Mouse (Mus musculus): Measurements from ENCODE around the gene Rin3.
A peak's percentile ranks its signal among the peaks of the same experiment; 100 is the strongest.

Rin3 gene

DNA sequence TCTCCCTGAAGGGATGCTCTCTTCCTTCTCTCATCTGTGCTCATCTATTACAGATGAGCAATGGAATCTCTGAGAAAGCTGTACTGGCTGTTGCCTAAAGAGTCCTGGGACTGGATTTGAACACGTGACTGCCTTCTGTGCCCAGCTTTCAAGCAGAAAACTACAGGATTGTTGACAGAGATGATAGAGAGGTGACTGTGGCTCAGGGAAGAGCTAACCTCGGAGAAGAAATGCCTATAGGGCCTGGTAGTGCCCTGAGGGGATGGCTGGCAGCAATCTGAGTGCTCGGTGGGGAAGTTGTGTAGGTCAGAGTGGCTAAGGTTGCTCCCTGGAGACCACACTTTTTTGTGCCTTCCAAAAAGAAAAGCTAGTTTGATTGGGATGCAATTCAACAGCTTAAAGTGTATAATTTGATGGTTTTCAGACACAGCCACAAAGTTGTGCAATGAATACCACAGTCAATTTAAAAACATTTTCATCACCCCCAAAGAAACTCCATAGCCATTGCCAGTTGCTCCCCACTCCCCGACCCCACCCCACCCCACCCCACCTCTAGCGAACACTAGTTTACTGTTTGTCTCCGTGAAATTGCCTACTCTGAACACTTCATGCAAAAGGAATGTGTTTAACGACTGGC is 1.9 kb upstream of the Rin3 start:
- no peak for DNase-seq (ENCODE audit: low read depth)

DNA sequence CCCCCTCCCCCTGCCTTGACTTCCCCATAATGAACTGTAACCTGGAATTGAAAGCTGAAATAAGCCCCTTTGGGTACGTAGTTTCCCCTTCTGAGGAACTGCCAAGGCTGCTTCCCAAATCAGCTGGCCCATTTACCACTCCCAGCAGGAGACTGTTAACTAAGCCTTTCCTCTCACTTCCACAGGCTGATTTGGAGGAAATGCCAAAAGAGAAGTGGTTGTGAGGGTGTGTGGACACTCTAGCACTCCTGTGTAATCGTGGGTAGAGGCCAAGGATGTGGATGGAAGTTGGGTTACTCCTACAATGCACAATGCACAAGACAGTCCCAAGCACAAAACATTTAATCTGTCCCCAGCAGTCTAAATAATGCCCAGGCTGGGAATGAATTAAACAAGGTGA is 722 bp upstream of the Rin3 start:
- no peak for DNase-seq (ENCODE audit: low read depth)

DNA sequence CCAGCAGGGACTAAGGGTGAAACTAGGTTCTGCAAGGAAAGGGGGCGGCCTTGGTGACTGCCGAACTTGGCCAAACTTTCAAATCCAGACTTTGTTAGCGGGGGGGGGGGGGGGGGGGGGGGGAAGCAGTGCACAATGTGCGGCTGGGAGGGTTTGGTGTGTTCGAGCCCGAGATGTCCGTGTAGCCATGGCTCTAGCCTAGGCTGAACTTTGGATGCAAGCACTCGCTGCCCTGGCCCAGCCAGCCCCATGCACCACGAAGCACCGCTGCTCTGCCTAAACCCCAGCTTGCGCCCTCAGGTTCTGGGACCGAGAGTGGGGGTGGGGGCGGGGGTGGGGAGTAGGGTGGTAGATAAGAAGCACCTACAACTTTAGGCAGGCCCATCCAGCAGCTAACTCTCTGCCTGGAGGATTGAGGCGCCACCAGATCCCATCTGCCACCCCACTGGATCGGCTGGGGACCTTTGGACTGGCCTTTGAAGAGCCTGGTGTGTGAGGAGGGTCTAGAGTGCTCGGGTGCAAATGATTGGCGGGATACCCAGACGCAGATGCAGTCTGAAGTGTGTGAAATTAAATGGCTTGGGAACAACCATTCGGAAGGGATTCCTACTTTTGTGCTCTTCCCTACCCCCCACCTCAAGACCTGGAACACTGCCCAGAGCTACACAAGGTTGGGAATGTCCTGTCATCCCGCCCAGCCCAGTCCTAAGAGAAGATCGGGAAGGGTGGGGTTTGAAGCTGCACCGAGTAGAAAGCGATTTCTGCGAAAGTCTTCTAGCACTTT is 827 bp downstream of the Rin3 start:
- DNase-seq (ENCODE audit: low read depth), result peak; percentile 40

DNA sequence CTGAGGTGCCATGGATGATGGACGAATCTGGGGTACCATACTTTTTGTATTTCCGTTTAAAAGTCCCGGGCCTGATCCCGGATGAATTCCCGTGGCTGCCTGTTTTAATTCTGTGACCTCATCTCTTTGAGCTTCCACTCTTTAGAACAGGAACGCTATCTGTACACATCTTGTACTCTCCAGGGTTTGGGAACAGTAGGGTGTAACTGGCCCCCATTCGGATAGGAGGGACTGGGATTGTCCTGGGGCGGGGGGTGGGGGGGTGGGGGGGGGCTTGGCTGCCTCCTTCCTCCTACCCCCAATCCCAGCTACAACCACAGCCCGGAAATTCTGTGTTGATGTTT is 1.4 kb downstream of the Rin3 start:
- no peak for DNase-seq (ENCODE audit: low read depth)

DNA sequence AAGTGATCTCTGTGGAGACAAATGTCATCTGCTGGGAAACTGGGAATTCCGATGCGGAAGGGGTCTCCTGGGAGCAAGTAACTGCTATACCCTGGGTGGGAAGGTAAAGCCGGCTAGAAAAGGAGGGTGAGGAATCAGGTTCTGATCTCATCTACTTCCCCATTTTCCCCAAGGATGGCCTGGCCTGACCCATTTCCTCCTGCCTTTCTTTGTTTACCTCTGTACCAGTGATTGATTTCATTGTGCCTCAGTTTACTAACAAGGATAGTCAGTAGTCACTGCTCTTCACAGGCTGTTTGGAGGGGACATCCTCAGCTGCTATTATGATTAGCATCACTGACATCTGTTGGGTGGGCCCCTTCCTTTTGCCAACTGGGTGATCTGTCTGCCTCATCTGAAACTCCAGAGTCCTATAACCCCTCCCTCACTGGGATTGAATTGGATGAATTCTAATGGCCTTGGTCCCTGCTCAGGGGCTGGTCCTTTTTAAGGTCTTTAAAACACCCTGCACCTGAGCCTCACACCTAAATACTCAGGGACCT is 1.8 kb downstream of the Rin3 start:
- no peak for DNase-seq (ENCODE audit: low read depth)

DNA sequence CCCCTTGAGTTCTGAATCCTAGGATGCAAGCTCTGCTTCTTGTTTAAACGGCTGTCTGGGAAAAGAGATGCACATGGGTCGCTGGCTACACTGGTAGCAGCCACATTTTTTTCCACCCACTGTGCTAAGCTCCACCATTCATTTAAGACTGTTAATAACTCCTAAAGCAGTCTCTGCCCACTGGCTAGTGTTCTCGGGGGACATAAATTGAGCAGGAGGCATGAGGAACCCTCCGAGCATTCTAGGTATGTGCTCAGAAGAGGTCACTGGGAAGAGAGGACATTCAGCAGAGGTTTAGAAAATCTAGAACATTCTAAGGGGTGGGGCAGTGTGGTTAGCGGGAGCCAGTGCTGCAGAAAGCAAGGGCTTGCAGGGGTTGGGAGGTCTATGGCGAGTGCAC is 2.5 kb downstream of the Rin3 start:
- no peak for DNase-seq (ENCODE audit: low read depth)

DNA sequence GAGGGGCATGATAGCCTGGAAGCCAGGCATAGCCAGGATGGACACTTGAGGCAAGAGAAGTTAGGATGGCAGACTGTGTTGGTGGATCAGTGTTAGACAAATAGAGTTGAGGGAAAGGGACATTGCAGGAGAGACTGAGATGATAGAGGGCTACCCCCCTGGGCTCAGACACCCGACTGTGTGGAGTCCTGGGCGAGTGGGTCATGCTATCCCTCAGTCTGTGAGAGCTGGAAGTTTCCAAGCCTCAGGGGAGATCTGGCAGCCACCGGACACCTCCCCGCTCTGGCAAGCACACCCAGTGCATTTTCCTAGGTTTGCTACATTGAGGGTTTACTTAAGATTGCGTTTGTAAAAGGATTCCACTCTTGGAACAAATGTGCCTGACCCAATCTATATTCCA is 2.9 kb downstream of the Rin3 start:
- DNase-seq (ENCODE audit: low read depth), result no peak

DNA sequence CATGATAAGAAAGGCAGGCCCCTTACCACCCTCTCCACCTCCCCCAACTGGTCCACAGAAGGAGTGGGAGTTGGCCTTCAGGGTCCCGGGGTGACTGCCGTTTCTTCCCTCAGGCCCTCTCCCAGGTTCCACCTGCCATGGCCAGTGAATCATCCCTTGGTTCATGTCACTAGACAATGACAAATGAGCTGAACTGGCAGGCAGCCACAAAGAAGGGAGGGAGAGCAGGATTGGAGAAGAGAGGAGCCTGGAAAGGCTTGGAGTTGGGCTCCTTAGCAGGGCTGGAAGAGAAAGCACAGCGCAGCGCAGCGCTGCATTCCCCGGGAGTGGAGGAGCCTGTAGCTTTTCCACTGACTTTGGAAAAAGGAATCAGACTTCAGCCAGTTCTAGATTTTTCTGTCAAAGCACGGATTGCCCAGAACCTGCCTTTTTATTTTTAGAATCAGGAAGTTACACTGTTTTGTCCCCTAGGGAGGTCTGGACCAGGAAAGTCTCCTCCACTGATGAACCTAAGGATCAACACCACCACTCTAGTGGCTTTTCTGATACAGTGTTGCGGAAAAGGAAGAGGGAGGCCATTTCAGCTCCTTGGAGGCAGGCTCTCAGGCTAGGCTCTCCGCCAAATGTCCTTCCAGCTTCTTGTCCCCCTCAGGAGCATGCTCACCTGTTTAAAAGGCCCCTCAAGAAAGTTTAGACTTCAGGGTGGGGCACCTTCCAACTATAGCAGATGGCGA is 4.0 kb downstream of the Rin3 start:
- no peak for DNase-seq (ENCODE audit: low read depth)

DNA sequence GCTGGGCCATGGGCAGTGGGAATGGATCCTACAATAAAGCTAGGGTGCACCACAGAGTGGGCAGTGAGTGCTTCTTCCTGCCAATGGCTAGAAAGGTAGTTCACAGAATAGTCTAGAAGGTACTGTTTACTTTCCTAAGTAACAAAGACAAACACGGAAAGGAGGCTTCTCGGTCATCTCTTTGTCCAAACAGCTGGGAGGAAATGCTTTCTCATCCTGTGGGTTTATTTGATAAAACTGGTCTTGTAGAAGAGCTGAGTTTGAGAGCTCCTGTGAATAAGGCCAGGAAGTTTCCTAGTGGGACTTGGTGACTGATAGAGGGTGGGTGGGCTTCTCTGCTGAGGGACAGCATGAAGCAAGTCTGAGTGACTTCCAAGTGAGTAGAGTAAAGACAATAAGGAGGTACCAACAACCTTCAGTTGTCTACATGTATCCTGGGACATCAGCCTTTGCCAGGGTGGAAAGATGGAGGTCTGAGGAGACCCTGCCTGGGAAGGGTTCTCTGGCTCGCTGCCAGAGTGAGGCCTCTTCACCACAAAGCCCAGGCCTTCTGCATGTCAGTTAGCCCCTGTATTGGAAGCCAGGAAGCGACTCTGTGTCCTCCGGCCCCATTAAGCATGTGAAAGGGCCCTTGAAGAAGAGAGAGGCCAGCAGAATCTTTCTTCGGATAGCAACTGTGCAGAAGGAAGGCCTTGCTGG is 5.2 kb downstream of the Rin3 start:
- DNase-seq (ENCODE audit: low read depth), result no peak

DNA sequence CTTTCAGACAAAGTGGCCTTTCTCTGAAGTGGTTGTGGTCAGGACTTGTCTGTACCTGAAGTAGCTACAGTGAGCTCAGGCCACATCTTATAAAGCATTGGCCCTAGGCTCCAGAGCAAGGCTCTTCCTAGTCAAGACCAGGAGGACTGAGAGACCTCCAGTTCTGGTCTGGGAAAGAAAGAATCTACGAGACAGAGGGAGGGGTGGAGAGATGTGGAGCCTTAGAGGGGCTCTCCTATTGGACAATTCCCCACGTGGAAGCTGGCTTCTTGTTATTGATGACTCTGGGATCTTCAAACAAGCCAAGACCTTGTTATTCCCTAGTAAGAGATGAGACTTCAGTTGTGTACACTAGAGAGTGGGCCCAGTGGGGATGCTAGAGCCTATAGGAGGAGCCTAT is 6.0 kb downstream of the Rin3 start:
- DNase-seq (ENCODE audit: low read depth), result no peak

DNA sequence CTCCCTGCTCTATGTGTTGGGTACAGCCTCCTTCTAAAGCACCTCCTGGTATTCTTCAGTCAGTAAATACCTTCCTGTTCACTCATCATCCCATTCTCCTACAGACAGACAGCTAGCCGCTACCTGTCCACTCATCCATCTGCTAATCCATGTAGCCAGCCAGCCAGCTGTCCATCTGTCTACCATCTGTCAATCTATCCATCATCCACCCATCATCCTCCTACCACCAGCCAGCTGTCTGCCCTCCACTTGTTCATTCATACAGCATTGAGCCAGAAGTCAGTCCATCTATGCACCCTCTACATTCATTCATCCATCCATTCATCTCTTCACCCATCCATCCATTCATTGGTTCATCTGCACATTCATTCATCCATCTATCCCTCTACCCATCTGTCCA is 6.7 kb downstream of the Rin3 start:
- DNase-seq (ENCODE audit: low read depth), result no peak

DNA sequence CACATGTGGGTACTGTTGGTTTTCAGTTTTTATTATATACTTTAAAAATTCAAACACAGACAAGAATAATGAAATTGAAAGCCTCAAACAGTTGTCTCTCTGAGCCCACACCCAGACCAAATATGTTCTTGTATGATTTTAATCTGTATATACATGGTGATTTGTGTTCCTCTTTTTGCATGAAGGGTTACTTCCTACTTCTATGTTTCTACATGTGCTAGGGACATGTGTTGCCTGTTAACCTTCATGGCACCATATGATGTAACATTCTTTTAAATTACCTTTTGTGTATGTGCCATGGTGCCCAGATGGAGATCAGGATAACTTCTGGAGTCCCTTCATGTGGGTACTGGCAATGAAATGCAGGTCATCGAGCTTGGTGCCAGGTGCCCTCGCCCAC is 7.8 kb downstream of the Rin3 start:
- DNase-seq (ENCODE audit: low read depth), result no peak

DNA sequence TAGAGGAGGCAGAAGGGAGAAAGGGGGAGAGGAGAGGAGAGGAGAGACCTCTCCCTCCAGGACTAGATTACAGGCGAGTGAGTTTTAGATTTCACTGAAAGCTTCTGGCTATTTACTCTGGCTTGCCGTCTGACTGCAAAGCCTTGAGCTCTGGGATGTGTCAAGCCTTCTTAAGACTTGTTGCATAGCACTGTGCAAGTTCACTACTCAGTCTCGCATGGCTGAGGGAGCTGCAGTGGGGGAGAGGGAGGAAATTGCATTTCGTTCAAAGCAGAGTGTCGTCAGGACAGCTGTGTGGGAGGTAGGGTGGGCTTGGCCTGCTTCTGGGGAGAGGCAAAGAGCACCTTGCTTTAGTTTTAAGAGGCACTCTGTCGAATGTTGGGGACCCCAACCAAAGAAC is 8.8 kb downstream of the Rin3 start:
- no peak for DNase-seq (ENCODE audit: low read depth)

DNA sequence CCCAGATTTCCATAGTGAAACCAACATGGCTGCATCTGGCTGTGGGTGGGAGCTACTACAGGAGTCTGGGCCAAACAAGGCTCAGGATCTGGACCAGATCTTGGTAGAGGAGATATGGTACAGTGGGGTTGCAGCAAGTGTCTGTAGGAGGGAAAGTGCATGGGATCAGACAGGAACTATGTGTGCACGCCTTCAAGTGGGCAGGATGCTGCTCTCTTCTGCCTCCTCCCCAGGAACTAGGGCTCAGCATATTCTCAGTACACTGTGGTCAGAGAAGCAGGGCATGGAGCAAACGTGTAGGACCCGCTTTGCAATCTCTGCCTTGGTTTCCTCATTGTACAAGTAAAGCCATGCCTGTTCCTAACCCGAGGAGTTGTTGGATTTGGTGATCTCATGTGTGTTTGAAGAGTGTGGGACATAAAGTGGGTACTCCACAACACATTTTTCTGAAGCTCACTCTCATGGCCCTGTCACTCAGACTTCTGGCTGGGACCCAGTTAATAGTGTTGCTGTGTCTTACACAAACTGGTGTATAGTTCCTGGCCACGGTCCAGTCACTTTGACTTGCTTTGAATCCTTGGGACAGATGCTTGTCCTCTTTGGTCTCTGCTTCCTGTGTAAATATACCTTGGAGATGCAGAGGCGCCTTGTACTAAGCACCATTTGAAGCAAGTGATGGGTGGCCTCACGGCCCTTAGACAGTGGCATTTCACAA is 9.8 kb downstream of the Rin3 start:
- no peak for DNase-seq (ENCODE audit: low read depth)

DNA sequence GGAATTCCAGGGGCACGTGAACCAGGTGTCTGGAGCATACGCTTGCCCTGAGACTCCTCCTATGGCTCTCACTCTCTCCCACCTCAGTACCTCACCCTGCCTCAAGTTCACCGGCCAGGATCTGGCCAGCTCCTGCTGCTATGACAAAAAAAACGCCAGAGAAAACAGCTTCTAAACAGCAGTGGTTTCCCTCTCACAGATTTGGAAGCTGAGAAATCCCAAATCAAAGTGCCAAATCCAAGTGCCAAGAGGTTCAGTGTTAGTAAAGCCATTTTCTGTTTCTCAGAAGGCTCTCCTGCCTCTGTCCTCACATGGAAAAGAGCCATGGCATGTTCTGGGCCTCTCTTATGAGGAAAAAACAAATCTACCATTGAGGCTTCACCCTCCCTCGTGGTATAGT is 11.8 kb downstream of the Rin3 start:
- DNase-seq (ENCODE audit: low read depth), result no peak

DNA sequence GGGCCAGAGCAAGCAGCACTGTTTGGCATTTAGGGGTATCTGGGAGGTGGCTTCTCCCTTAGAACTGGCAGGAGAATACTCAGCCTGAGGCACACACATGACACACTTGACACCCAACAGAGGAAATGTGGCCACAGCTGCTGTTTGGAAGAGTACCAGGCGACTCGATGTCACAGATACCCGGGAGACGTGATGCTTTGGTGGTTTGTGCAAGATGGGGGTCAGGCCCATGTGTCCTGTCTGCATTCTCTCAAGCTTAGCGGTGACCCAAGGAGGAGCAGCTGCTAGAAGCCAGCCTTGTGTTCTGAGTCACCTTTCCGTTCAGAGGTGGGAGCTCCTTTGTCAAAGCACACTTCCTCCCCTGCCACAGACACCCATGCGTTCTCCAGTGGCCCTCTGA is 12.4 kb downstream of the Rin3 start:
- peak; percentile 70 for DNase-seq (ENCODE audit: low read depth)

DNA sequence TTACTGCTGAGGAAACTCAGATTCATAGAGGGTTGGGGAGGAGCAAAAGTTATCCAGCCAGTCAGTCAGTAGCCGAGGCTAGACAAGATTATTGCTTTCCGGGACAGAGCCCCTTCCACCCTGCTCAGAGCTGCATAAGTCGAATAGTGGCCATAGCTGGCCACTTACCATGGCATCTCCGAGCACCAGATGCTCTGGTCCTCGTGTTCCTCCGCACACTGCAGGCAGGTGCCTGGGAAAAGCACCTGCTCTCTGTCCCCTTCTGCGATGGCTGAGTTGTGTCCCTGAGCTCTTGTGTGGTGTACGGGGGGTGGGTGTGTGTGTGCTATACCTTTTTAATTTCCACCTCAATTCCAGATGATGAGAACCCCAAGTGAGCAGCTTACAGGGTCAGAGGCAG is 12.8 kb downstream of the Rin3 start:
- no peak for DNase-seq (ENCODE audit: low read depth)

DNA sequence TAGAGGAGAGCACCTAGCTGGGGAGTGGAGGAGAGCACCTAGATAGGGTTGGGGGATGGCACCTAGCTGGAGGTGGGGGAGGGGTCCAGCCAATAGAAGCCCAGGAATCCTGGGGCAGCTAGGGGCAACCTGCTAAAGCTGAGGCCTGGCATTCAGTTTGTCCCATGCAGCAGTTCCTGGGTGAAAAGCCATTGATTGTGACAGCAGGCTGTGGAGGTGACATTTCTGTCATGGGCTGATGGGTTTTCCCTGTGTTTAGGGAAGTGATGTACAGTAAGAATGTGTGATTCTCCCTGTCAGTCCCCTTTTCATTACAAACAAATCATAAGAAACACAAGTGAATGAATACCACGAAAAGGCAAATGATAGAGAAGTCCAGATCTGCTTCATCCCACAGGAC is 13.5 kb downstream of the Rin3 start:
- DNase-seq (ENCODE audit: low read depth), result no peak

DNA sequence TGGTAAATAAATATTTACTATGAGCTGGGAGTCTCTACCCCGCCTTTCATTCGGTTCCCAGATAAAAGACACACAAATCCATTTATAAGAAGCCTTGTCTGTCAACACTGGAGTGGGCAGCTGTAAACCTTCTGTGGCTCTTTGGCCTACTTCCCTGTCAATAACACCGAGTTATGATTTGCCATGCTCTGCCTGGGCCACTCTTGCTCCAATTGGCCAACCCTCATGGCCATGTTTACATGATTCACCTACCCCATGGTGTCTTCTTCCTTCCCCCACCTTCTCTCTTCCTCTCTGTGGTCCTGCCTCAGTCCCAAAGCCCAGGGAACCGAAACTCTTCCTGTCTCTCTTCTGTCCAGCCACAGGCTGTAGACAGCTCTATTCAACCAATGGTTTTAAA is 14.1 kb downstream of the Rin3 start:
- no peak for DNase-seq (ENCODE audit: low read depth)

DNA sequence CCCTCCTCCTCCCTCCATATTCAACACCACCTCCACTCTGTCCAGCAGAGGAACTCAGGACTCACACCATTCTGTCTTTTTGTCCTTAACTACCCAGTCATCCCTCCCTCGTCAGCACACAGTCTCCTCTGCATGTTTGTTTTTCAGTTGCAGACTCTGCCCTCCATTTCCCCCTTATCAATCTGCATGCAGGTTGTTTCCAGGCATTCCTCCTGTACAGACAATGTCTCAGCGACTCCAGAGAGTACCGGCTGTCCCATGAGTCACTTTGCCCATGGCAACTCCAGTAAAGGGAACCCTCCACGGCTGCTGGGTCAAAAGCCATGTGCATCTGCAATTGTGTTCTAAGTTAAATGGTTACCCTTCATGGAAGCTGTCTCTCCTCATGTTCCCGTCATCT is 16.4 kb downstream of the Rin3 start:
- no peak for DNase-seq (ENCODE audit: low read depth)

DNA sequence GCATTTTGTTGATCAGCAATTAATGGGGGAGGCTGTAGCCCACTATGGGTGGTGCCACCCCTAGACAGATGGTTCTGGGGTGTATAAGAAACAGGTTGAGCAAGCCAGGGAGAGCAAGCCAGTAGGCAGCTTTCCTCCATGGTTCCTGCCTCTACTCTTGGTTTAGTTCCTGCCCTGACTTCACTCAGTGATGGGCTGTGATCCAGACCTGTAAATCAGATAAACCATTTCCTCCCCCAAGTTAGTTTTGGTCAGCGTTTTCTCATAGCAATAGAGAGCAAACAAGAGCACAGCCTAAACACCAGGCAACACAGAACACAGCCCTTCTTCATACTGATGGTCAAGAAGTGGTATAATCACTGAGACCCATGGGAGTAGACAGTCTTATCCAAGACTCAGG is 18.7 kb downstream of the Rin3 start:
- no peak for DNase-seq (ENCODE audit: low read depth)

DNA sequence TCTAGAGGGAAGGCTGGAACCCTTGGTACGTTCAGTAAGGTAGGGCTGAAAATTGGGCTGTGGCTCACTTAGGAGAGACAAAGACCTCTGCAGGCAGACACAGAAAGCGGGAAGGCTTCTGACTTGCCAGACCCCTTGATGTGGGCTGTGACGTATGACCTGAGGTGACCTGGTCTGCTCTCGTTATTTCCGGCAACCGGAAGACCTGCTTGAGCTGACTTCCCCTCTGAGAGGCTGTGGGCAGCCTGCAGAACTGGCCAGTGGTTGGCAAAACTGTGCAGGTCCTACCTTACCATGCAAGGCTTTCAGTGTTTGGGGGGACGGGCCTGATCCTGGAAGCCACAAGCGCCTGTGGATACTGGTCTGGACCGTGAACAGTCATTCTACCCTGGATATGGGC is 19.5 kb downstream of the Rin3 start:
- DNase-seq (ENCODE audit: low read depth), result no peak
